Mouse (Mus musculus): Measurements from ENCODE around the gene Snx19. TPM values are rescaled to one million over a fixed set of nuclear protein-coding genes. Genes with fewer than 3 reads are reported as not detected.
A peak's percentile ranks its signal among the peaks of the same experiment; 100 is the strongest.

The Snx19 gene
- total RNA-seq (2012; rRNA removed) = 11.8 and 12.0 TPM in 2 replicates
- polyA plus RNA-seq (2012; ENCODE audit: insufficient read depth in 1 of 2, insufficient read length in 2 of 2, low read depth in 1 of 2, low replicate concordance in 2 of 2, missing spikeins in 1 of 2) = 10 to 100 TPM in 1 of 2 experiments, not detected in 1; 17.4 TPM

GRCm38 (mm10) chr9:30426882-30427632 is at the start of gene Snx19:
Gene Snx19, plus strand, starts transcription at chr9:30427108.
- Histone ChIP-seq H3K4me1 (ENCODE audit: control insufficient read depth in 1 of 2, insufficient read depth in 2 of 2, low read length in 2 of 2) (peaks cover 0 to 24% of the 10 kb centered on the region in 2 experiments; a peak in 2 of 4 replicates), H3K27me3 (ENCODE audit: control insufficient read depth in 1 of 2, insufficient read depth in 2 of 2, low read length in 2 of 2) (peaks cover 0 to 1% of the 10 kb centered on the region in 2 experiments; a peak in 1 of 4 replicates), H3K9me3 (replicated peaks; ENCODE audit: insufficient read depth, low read length) (no peaks in the 10 kb centered on the region), H3K79me2 (ENCODE audit: control insufficient read depth, insufficient read depth, low read length, poor library complexity) (peaks cover 19% of the 10 kb centered on the region), H3K9ac (ENCODE audit: control insufficient read depth, low read depth, low read length, poor library complexity, severe bottlenecking) (peak within 1 kb of the TSS; percentile 89), H3K27ac (ENCODE audit: control insufficient read depth, low read depth, low read length) (no peak within 1 kb of the TSS), H3K36me3 (ENCODE audit: control insufficient read depth in 1 of 2, insufficient read depth in 2 of 2, low read length in 2 of 2) (peaks cover 0 to 9% of the 10 kb centered on the region in 2 experiments; a peak in 2 of 4 replicates), H3K4me3 (ENCODE audit: control insufficient read depth in 1 of 2, insufficient read depth in 1 of 2, low read depth in 2 of 2, low read length in 2 of 2) (peak within 1 kb of the TSS; percentile 89 to 92)
- TF ChIP-seq MAZ (IDR thresholded peaks at IDR 0.05; ENCODE audit: low read depth, low read length) (peak; percentile 65; the same call in 1 of the 2 replicates), ZMIZ1 (IDR thresholded peaks at IDR 0.05; ENCODE audit: low read depth, low read length) (no peak), KAT2A (conservative IDR thresholded peaks at IDR 0.05; ENCODE audit: low read depth, low read length) (peak; percentile 56; the same call in 1 of the 2 replicates), POLR2AphosphoS5 (IDR thresholded peaks at IDR 0.05; ENCODE audit: borderline replicate concordance, low read depth, low read length) (no peak), MYC (IDR thresholded peaks at IDR 0.05; ENCODE audit: low read depth, low read length) (no peak), NRF1 (IDR thresholded peaks at IDR 0.05; ENCODE audit: insufficient read depth, low read depth, low read length, poor library complexity, severe bottlenecking) (no peak), GATA1 (IDR thresholded peaks at IDR 0.05; ENCODE audit: low read depth, low read length) (no peak), EP300 (IDR thresholded peaks at IDR 0.05; ENCODE audit: low read depth in 1 of 2, low read length in 2 of 2) (no peak), E2F4 (IDR thresholded peaks at IDR 0.05; ENCODE audit: borderline replicate concordance, low read depth, low read length) (no peak), ZNF384 (IDR thresholded peaks at IDR 0.05; ENCODE audit: low read depth, low read length) (no peak), SIN3A (IDR thresholded peaks at IDR 0.05; ENCODE audit: low read length) (peak; percentile 62), JUND (IDR thresholded peaks at IDR 0.05; ENCODE audit: low read depth, low read length) (no peak), MXI1 (IDR thresholded peaks at IDR 0.05; ENCODE audit: low read depth, low read length) (peak; percentile 56), HCFC1 (IDR thresholded peaks at IDR 0.05; ENCODE audit: low read depth, low read length) (peak; percentile 84), NELFE (IDR thresholded peaks at IDR 0.05; ENCODE audit: low read depth, low read length) (peak; percentile 64), RAD21 (IDR thresholded peaks at IDR 0.05; ENCODE audit: low read depth, low read length) (no peak), TCF12 (IDR thresholded peaks at IDR 0.05; ENCODE audit: low read depth, low read length) (peak; percentile 16; the same call in 1 of the 2 replicates), MEF2A (IDR thresholded peaks at IDR 0.05; ENCODE audit: extremely low read depth, insufficient replicate concordance, low read depth, low read length, poor library complexity, severe bottlenecking) (no peak), MAX (IDR thresholded peaks at IDR 0.05; ENCODE audit: low read length) (no peak), MAFK (IDR thresholded peaks at IDR 0.05; ENCODE audit: borderline replicate concordance, low read depth, low read length) (no peak), POLR2A (IDR thresholded peaks at IDR 0.05; ENCODE audit: control insufficient read depth in 1 of 2, insufficient read depth in 1 of 2, low read depth in 1 of 2, low read length in 2 of 2, poor library complexity in 1 of 2) (peak; percentile 69 to 70; a peak in 3 of 4 replicates), SMC3 (IDR thresholded peaks at IDR 0.05; ENCODE audit: low read depth, low read length) (peak; percentile 43), ELF1 (IDR thresholded peaks at IDR 0.05; ENCODE audit: low read depth, low read length) (peak; percentile 85), BHLHE40 (IDR thresholded peaks at IDR 0.05; ENCODE audit: borderline replicate concordance, low read depth, low read length) (no peak), CHD1 (IDR thresholded peaks at IDR 0.05; ENCODE audit: low read depth, low read length) (no peak), CTCF (IDR thresholded peaks at IDR 0.05 in 2 of 3, conservative IDR thresholded peaks at IDR 0.05 in 1 of 3; ENCODE audit: control insufficient read depth in 1 of 3, insufficient read depth in 1 of 3, low read depth in 2 of 3, low read length in 3 of 3, poor library complexity in 1 of 3, severe bottlenecking in 1 of 3) (peak; percentile 72 to 94 (median 87))
- DNase-seq (ENCODE audit: low read depth, low spot score) = peak; percentile 88

Measured in MEL (cell line).